Mouse (Mus musculus): Measurements from ENCODE around the gene Npy.

Gene Npy

DNA sequence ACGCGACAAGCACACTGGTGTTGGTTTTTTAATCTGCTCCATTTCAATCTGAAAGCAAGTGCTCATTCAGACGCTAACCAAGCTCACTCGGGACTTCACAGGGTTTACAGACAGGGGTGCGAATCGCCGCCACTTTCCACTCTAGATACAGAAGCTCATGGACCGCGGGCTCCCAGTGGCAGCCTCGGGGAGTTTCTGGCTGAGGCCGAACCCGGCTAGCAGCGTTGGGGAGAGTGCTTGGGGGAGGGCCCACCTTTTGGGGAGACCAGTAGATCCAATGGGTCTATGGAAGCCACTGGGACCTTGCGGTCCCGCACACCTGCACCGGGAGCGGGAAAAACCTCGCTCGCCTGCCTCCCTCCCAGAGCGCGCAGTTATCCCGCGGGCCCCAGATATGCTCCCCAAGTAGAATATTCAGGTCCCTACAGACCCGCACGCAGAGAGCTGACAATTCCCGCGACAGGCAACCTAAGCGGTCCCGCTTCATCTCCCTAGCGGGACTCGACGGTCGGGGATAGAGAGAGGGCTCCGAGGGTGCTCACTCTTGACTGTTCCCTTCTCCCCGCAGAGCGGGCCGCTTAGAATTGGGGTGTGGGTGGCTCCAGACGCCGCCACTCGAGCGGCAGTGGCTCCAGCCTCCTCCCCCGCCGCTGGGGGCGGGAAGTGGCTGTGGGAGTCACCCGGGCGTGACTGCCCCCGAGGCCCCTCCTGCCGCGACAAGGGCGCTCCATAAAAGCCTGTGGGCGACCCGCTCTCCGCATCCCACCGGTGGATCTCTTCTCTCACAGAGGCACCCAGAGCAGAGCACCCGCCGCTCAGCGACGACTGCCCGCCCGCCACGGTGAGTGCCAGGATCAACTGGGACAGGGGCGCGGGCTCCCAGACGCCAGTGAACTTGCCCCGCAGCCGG lies at the start of gene Npy:
Gene Npy, plus strand, starts transcription at position 750 of the 910 bp plus-strand sequence.
- peak; percentile 2 for DNase-seq

DNA sequence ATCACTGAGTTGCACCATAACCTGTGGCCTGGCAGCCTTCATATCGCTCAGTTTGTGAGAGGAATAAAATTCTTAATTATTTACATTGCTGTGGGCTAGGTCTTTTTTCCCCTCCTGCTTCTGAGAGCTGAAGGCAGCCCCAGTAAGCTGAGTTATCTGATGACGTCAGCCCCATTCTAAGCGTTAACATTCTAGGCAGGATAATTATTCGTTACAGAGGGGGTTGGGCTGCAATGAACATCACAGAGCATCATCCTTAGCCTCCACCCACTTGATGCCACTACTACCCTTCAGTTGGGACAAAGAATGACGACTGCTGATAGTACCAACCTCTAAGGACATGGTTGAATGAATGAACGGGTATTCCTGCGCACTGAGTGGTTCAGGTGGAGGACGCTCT lies 47.5 kb upstream of the Npy start:
- DNase-seq: no peak

DNA sequence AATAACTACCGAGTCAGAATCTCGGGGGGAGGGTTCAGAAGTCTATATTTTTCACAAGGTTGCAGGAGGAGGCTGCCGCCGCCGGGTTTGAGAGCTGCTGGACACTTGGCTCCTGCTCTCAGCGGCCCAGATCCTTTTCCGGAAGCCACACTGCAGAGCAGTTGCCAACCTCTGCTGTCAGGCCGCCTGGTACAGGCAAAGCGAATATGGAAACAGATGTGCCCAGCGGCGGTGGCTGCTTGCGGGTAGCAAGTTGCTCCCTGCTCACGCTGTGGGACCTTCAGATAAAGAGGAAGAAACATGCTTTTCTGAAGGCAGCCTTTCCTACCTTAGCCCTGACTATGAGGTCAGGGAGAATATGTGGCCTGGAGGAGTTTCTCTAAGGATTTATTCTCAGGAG lies 44.4 kb upstream of the Npy start:
- peak; percentile 10 for DNase-seq

DNA sequence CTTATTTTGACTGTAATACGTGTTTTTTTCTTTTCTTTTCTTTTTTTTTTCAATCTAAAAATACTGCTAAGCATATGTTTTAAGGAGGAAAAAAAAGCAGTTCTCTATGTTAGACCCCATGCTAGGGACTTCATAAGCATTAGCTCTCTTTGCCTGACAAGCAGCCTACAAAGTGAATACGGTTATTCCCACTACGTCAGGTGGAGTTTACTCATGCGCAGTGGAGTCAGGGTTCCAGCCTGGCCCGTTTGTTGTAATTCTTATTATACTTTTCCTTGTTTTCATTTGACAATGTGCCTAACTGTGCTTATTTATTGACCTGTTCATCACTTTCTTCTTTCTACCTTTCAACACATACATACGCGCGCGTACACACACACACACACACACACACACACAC lies 43.8 kb upstream of the Npy start:
- no peak for DNase-seq

DNA sequence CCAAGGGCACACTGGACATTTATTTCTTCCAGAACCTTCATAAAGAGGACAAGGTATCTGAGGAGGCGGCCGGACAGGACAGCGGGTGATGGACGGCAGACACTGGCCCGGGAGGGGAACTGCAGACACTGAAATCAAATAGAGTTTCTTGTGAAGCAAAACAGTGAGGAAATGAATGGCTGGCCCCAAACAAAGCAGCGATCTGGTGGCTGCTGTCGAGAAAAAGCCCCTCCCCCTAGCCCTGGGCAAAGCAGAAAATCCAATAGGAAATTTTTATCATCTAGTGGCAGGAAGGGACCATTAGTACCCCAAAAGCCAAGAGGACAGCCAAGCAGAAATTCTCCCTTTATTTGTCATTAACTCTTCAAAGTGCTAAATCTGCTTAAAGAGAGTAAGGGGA lies 42.9 kb upstream of the Npy start:
- no peak for DNase-seq

DNA sequence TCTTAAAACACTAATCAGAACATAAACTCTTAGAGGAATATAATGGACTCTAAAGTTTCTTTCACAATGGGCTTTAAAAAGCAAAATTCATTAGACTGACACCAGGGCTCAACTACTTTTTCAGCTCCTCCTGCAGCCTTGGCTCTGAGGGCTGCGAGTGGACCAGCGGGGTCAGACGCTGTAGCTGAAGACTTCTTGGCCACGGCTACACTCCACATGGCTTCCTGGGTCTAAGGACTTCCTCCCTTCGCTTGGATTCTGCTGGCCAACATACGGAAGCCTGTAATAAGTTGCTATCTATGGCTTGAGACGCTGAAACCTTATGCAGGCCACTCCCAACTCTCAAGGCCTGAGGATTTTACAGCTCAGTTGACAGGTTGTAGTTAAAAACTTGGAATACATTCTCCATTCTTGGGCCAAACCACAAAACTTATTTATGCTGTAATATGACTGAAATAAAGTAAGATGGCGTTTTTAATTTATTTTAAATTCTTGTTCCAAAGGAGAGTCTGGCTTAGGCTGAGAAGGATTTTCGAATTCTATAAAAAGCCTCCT lies 41.6 kb upstream of the Npy start:
- DNase-seq: no peak

DNA sequence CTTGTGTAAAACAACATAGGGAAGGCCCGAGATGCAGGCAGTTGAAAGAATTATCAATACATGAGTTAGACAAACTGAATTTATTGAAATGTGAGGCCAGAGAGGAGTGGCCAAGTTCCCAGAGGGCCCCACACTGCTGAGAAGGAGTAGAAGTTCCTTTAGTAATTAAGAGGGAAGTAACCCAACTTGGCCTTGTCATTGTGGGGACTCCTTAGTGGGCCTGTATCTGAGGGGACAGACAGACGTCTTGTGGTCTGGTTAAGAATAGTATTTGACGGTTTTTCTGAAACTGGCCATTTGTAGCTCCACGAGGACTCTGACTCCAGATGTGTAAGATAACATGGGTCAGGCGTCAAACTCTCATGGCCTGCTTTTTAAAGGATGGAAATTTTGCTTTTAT lies 40.7 kb upstream of the Npy start:
- DNase-seq: no peak

DNA sequence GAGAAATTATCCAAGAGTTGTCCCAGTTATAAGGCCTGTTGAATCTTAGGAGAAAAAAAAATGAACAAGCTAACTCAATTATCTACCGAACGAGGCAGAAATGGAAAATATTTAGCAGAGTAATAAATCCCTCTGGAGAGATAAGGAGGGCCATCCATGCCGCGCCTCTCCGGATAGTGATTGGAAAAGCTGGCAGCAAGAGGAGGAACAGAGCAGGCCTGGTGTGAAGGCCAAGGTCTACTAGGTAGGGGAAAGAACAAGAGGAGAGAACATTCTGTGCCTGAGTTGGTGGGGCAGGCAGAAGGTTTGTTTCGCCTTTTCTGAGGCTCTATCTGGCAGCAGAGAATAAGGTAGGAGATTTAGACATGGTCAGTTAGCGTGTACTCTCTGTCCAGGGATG lies 39.8 kb upstream of the Npy start:
- DNase-seq: no peak

DNA sequence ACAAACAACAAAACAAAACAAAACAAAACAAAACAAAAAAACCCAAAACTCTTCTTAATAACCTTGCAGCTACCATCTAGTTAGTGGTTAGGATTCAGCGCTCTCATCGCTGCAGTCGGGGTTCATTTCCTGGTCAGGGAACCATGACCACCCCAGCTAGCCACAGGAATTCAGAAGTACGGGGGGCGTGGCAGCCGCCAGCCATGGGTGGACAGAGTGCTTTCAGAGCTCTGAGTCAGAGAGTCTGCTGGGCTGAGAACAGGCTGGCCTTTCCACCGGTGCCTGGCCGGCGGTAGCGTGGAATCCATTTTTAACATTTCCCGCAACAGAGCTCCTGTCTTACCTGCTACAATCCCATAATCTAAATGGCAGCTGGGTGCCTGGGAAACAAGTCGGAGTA lies 30.0 kb upstream of the Npy start:
- no peak for DNase-seq

DNA sequence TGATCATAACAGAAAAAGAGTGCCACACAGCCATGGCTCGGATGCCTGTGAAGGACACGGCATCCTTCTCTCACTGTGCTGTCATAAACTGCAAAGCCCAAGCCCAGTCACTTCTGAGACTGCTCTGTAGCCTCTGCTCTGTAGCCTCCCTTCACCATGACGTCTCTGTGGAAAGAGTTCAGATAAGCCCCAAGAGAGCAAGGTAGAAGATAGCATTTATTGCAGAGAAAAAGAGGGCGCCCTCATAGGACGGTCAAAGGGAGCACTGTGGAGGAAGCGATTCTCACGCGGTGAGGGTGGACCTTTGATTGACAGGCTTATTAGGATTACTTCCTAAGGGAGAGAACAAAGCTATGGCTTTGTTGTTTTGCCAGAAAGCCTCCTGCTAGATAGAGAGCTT lies 18.4 kb upstream of the Npy start:
- no peak for DNase-seq

DNA sequence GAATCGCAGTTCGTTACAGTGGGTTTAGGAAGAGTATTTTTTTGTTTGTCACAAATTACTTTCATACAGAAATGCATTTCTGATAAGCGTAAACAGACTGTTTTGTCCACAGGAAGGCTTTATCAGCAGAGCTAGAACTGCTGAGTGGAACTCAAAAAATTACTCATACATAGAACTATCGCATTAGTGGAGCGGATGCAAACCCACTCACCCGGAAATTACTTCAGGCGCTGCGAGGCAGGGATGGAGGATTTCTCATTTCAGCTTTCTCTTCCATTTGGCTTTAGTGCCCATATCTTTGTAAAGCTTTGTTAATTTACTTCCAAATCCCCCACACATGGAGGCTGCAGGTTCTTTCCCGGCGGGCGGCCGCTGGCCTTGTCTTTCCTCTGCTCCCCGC lies 14.4 kb upstream of the Npy start:
- no peak for DNase-seq

DNA sequence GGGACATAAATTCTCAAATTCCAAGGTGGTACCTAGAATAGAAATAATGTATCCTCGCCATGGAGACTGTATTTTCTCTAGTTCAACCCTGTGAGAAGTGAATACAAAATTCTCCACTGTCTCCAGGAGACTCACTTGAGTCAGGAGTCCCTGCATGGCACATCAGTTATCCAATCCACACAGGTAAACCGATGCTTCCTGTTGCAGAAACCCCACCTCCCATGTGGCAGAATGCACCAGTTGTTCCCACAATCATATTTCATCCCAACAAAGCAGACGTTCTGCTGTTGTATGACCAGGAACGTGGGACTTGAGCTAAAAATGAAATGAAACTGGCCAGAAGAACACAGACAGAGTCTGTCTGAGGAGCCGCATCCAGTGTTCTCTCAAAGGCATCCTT lies 5.3 kb upstream of the Npy start:
- DNase-seq: no peak

DNA sequence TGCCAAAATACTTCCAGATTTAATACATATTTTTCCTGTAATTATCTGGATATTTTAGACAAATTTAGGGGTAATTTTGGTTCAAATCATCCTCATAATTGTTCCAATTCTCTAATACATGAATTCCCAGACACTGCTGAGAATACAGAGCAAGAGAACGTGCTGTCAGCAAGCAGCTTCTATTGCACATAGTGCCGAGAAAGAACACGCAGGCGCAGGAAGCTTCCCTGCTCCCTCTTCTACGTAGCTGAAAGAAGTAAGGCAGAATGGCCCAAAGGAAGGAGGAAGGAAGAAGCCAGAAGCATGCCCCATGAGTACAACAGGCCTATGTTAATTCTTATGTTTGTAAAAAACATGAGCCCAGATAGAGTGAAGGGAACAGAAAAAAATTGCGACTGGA lies 4.9 kb upstream of the Npy start:
- no peak for DNase-seq

DNA sequence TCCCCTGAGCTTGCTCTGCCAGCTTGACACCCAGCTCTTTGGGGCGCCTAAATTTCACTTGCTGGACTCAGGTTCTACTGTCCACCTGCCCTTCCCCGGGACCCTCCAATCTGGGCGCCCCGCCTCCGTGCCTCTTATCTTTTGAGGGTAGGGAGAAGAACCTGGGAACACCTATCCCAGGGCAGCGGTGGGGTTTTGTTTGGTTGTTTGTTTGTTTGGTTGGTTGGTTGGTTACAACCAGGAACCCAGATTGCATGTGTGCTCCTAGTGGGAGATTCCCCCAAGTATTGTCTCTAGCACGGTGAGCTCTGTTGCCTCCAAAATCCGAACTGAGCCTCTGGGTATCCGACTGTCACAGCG lies 341 bp downstream of the Npy start:
- no peak for DNase-seq

DNA sequence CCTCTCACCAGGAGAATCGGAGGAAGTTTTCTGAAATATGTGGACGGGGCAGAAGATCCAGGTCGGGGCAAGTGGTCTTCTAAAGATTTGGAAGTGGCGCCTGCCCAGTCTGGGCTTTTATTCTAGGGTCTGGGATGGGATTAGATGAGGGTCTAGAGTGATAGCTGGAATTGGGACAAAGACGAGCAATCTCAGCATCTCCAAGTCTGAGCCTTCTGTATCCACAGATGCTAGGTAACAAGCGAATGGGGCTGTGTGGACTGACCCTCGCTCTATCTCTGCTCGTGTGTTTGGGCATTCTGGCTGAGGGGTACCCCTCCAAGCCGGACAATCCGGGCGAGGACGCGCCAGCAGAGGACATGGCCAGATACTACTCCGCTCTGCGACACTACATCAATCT lies 861 bp downstream of the Npy start:
- no peak for DNase-seq

DNA sequence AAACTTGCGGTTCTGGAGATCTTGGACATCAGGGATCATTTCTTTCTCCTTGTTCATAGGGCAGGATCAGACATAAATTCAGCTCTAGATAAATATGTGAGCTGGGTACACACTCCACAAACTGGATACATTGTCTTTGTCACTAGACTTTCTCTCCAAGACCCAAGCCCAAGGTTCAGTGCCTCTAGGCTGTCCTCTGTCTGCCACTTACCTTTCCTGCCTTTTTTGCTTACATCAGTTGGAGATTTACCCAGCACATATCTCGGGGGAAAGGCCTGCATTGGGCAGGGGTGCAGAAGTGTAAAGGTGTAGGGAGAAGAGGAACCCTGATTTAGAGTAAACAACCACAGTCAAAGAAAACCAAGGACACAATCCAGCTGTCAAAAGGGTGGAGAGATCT lies 1.3 kb downstream of the Npy start:
- DNase-seq: no peak

DNA sequence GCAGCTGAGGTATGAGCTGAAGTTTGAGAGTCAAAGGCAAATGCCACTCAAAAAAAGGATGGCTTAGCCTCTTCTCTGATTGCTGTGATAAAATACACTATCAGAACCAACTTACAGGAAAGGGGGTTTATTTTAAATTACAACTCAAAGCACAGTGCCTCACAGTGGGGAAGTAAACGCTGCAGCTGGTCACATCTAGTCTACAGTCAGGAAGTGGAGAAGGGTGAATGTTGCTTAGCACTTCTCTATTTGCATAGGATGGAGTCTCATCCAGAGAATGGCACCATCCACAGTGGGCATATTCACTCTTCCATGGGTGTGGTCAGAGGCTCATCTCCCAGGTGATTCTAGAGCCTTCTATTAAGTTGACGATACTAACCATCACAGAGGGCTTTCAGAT lies 9.1 kb downstream of the Npy start:
- DNase-seq: no peak

DNA sequence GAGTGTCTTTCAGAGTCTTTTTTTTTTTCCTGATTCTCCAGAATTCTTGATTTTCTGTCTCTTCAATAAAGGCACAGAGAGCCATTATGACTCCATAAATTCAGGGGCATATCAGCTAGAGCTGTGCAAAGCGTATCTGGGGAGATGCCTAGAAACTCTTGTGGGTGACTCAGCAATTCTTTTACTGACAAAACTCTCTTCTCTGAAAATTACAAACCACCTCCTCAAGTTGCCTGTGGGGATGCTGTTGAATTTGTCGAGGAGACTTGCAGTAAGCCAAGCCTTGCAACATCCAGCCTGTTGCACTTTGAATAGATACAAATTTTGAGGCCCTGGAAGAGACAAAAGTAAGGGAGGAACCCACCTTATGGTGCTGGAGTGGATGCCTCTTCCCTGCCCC lies 34.3 kb downstream of the Npy start:
- DNase-seq: no peak

DNA sequence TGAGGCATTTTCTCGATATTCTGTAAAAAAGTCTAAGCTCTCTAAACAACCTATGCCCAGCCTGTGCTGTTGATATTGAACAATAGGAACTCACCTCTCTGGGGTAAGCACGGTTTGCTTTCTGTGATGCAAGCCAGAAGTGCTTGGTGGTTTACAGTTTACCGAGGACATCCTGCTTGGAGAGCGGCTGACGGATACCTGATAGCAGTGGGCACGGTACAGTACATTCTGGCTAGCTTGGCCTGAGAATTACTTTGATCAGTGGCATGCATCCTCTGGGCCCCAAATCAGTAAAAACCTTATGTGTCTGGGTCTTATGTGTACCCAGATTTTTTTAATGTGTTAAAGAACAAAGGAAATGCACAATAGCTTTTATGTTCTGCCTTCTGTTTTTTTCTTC lies 45.1 kb downstream of the Npy start:
- no peak for DNase-seq

DNA sequence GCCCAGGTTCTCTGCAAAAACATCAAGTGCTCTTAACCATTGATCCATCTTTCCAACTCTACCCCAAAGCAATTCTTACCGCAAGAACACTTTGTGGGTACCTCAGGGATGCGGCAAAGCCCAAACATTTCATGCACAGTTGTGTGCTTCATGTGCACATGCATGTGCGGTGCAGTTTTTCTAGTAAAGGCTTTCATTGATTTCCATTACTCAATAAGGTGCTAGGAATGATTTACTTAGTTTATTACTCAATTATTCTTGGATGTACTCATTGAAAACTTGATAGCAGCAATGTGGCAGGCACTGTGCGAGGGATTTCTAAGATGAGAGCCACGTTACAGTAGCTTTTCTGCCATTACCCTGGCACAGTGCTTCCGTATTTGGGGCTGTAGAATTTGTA lies 48.6 kb downstream of the Npy start:
- no peak for DNase-seq

DNA sequence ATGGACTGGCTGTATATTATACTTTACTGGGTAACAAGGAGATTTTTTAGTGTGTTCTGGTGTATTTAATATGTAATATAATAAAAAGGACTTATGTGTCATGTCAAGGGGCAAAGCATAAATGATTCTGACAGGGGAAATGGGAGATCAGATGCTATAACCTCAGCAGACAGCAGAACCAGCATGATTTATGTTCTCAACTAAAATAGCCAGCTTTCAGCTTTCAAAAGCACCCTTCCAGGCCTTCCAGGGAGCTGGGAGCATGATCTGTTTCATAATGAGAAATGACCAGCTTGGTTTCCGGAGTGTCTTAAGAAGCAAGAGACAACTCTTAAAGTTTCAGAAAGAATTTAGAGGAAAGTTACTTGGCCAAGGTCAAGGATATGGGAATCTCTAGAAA lies 51.0 kb downstream of the Npy start:
- no peak for DNase-seq

DNA sequence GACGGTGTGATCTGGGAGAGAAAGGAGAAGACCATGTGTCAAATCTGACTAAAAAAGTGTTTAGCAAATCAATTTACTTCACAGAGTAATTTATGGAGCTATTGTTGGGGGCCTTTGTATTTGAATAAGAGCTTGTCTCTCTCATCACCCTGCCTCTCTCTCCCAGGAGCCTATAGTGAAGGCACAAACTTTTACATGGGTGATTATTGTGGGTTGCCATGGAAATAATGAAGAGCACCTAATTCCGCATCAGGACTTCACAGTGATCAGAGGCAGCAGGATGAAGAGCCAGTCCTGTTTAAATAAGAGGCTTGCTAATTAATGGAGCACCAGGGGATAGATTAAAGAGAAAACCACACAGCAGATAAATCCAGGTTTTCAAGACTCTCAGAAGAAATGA lies 52.6 kb downstream of the Npy start:
- no peak for DNase-seq

DNA sequence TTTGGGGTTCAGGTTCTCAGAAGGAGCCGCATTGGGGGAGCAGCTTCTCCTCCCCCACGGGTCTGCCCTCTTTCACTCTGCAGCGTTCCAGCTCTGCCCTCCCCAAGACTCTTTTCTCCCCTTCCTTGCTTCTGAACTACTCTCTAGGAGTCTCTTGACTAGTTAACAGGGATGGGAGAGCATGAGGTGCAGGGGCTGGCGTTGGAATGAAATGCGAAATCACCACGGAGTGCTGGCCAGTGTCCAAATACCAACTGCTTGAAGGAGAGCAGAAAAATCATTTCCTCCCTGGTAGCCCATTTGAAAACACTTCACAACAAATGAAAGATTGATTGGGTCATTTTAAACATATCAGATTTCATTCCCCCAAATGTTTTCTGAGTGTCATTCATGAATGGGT lies 53.3 kb downstream of the Npy start:
- no peak for DNase-seq

Data from cerebellum, adult 9-11 months (tissue).